Mouse (Mus musculus) left cerebral cortex, adult 8-10 months (tissue): ENCODE measurements around the gene Atpif1. TPM values are rescaled to one million over a fixed set of nuclear protein-coding genes. Genes with fewer than 3 reads are reported as not detected.
"Not testable (repeated sequence)": the region's sequence is repeated elsewhere in the genome, so short reads cannot be mapped to it uniquely, and the experiment has no call there.

Experiments used
- DNase-seq, 2 experiments: peaks; one replicate each; pipeline ENCODE4 v3.0.0; 2022; ENCODE audit warnings: low spot score in 2 of 2
- total RNA-seq, 4 experiments: library from RNA; stranded (reverse); gene quantifications; 2 replicates each; pipeline ENCODE4 v1.2.4; 2022

The Atpif1 gene
- 100 to 1,000 TPM; 377 to 510 (median 435) TPM for total RNA-seq

DNA sequence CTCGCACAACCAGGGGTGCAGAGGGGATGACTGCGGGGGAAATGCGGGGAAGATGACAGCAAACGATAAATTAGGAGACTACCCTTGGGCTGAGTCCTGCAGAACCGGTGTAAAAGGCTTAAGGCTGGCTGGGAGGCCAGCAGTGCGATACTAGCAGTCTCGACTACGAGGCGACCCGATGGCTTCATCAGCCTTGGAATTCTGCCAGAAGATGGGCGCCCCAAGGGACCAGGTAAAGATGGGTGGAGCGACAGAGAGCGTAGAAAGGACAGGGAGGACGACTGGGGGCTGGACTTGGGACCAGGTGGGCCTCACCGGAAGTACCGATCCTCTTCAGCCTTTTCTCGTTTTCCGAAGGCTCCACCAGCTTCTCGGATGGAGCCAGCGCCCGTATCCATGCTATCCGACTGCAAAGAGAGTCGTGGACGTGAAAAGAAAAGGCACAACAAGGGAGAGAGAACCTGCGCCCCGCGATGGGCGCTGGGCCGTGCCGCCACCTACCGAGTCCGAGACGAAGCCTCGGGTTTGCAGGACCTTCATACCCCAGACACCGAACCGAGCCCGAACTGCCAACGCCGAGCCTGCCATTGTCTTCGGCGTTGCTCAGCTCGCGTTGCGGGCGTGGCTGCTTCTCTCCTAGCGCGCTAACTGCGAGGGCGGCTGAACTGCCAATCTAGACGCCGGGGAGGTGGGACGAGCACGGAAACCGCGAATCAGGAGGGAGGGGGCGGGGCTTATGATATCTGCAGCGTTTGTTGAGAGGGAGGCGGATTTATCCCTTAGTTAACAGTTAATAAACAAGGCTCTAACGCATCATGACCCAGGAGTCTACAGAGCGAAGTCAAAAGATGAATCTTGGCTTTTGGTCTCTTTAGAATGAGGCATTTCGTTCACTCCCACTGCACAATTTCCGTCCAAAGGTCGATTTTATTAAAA is at the start of gene Atpif1:
Gene Atpif1 (minus strand): TSS at position 679 of the 936 bp plus-strand sequence.
- DNase-seq = peak; percentile 67 to 80

DNA sequence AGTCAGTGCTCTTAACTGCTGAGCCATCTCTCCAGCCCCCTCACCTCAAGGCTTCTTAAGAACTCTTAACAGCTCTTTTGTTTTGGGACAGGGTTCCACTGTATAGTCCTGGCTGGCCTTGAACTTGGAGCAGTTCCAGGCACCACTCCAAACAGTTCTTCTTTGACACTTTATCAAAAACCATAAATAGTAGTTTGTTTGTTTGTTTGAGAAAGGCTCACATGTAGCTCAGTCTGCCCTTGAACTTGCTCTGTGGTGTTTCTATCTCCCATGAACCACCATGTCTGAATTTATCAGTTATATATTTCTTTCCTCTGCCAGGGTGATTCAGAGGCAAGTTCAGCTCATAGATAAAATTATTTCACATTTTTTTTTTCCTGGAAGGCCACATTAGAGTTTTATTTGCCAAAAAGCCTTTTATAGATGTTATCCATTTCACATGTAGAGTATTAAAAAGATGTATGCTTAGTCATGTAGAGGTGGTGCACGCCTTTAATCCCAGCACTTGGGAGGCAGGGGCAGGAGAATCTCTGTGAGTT is 41.4 kb upstream of the Atpif1 start:
- DNase-seq = no peak

DNA sequence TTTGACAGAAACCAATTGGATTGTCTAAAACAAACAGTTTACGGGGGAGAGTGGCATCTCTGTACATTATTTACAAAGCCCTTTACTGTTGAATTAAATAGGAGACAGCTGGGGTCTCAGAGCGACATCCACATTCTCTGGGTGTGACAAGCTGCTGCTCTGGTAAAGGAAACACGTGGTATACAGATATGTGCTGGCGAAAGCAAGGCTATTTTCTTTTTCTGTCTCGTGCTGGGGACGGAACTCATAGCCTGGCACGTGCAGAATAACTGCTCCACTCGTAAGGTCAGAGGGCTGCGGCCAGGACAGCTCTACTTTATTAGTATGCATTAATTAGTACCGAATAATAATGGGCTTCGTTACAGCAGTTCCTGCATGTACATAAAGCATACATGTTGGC is 39.9 kb upstream of the Atpif1 start:
- DNase-seq = no peak

DNA sequence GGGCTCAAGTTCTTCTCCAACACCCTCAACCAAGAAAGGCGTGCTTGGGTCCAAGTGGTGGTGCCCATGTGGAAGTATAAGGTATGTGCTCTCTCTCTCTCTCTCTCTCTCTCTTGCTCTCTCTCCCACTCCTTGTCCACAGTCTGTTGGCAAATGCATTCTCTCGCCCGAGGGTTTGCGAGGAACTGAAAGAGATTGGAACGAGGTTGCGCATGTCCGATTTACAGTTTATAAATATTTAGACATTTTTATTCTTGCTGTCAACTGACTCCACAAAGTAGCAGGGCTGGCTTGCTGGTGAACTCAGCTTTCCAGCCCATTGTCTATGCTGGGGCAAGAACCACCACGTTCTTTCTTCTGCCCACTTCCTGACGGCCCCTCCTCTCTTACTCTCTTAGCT is 37.7 kb upstream of the Atpif1 start:
- no peak for DNase-seq

DNA sequence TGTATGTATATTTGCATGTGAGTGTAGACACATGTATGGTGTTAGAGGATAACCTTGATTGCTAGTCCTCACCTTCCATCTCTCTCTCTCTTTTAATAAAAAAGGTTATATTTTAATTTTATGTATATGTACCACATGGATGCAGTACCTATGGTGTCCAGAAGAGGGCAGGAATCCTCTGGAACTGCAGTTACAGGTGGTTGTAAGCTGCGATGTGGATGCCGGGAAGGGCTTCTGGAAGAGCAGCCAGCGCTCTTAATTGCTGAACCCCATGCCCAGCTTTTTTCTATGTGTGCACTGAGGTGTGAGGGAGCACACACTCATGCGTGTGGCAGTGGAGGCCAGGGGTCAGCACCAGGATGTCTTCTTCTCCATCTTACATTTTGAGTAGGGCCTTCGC is 35.7 kb upstream of the Atpif1 start:
- DNase-seq = no peak

DNA sequence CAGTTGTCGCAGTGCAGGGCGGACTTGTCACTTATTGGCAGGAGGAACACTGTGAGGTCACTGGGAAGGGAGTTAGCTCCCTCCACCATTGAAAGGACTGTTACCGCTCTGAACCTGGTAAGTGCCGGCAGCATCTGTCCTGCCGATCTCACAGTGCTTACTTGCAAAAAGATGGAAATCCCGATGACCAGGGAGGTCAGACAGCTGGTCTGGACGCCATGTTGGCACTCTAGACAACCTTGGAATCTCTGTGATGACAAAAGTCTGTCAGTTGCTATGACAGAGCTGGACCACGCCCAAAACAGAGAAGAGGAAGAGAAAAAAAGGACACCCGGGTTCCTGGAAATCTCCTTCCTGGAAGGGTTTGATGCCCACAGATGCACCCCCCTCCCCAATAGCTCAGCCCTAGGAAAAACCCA is 33.9 kb upstream of the Atpif1 start:
- no peak for DNase-seq

DNA sequence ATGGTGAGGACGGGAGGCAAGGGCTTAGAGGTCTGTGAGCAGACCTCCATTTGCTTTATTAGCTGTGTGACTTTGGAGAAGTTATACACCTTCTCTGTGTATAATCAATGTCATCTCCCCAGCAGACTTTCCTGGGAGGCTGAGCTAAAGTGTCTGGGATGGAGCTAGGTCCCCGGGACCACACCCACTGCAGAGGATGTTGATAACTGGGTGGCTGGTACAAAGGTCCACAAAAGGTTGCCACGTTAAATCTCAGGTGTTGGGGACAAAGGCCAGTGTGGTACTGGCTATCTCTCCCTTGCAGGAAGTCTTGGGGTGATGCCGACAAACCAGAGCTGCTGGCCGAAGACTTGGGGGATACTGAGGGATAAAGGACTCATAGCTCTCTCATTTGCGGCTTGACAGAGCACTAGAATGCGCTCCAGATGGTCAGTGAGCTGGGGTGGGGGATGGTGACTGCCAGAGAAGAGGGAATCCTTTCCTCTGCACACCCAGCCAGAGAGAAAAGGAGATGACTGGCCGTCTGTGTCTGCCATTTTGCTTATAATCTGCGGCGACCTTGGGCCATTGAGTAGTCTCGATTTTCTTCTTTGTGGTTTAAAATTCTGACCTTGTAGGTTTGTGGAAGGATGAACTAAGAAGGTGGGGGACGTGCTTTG is 31.8 kb upstream of the Atpif1 start:
- DNase-seq = no peak

DNA sequence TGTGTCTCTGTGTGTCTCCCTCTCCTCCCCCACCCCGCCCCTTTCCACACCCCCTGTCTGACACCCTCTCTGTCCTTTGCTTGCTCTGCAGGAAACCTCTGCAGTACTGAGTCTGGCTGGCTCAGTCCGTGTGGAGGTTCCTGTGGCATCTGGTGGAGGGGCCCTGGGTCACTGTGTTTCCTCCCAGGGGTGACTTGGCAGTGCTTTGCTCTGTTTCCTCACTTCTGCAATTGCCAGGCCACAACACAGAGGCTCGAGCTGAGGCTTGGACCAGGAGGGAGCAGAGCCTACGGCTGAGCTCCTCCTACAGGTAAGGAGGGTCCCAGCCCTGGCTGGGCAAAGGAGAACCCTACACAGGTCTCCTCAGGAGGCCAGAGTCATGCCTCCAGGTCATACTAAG is 30.5 kb upstream of the Atpif1 start, which contains the start of gene Ptafr:
Gene Ptafr (plus strand): TSS at position 103 of the 400 bp plus-strand sequence.
- no peak for DNase-seq

DNA sequence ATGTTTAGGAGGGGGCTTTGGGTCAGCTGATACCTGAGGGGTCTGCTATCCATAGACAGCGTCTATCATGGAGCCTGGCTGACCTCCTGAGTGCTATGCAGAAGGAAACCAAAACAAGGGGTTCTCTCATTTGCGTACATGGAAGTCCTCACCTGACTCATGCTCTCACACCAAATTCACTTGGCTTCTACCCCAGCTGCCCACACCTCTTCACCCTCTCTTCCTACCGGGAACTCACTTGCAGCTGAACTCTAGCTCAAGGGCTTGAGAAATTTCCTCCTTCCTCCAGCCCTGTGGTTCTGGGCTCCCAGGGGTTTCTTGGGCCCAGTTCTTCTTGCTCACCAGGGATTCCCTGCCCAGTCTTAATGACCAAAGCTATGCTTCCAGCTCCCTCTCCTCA is 29.8 kb upstream of the Atpif1 start:
- DNase-seq = no peak

DNA sequence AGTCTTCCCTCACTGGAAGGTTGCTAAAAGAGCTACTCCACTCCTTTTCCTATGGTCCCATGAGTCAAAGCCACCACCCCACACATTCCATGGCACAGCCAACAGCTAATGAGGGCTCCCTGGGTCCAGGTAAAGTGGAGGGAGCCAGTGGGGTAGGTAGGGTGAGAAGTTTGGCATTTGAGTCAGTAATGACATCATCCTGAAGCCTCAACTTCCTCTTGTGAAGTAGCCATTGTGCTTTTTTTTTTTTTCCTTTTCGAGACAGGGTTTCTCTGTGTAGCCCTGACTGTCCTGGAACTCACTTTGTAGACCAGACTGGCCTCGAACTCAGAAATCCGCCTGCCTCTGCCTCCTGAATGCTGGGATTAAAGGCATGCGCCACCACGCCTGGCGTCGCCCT is 22.1 kb upstream of the Atpif1 start:
- not testable (repeated sequence) for DNase-seq

DNA sequence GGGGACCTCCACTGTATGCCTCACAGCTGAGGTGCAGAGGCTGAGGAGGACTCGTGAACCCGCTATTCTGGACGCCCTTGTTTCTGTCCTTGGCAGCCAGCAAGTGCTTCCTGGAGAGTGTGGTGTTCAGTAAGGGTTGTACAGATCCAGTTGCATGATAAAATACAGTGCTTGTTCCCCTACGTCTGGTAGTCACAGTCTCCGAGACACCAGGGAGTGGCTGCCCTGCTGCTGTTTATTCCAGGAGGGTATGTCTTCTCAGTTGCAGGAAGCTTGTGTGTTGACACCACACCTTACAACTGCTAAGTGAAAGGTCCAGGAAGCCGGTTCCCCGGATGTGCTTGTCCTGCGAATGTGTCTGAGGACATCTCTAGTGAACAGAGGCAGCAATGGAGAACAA is 21.2 kb upstream of the Atpif1 start:
- DNase-seq = no peak

DNA sequence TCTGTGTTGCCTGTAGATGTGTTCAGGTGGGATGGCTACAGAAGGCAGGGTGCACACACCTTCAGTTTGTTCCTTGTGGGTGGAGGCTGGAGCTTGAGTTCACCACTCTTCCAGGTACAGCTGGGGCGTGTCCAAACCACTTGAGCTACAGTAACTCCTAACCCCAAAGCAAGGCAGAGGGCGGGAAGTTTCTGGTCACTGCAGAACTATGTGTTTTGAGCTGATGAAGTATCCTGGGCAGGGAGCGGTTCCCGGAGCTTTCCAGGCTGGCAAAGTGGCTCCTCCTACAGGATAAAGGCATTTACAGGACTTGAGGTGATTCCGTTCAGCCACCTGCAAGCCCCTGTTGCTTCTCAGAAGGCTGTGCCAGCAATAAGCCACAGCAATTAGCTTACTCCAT is 20.8 kb upstream of the Atpif1 start:
- no peak for DNase-seq

DNA sequence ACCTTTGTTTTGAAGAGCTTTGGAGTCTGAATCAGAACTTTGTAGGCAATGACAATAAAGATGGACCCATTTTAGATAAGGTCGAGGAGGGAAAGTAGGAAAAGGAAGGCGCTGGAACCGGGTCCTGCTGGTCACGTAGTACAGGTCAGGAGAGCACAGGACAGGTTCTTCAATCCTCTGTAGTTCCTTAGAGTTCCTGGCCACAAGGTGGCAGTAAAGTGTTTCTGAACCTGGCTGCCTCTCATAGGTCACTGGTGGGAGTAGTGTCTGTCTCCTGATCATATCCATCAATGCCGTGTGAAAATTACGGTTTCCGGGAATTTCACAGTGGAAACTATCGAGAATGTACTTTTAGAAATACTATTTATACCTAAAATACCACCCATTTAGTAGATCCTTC is 12.4 kb upstream of the Atpif1 start:
- no peak for DNase-seq

DNA sequence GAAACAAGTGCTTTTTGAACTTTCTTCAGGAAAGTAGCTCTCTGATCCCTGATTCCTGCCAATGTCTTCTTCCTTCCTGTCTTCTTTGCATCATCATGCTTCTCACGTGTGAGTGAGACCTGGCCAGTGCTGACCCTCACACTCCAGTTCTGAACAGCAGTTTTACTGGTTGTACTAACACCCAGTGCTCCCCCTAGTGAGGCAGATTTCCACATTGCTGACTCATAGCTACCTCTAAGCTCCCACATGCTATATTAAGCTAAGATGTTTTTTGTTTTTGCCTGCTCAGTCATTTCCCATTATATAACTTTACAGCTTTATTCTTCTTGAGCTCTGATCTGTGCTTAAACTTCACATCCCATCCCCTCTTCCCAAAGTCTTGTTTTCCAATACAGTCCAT is 9.3 kb upstream of the Atpif1 start:
- peak in 1 of 2 experiments; percentile 62 for DNase-seq

DNA sequence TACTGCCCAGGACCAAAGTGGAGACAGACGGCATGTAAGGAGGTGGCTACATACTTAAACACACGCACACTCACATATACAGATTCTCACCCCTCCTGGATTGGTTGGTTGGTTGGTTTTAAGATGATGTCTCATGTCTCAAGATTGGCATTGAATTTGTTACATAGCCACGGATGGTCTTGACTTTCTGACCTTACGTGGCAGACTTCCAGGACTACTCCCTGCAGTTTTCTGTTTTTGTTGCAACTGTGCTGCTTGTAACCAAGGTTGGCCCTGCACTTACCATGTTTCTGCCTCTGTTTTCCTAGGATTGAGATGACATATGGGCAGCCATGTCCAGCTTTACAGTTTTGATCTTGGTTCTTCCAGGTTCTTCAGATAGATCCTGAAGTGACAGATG is 8.0 kb upstream of the Atpif1 start:
- DNase-seq = no peak

DNA sequence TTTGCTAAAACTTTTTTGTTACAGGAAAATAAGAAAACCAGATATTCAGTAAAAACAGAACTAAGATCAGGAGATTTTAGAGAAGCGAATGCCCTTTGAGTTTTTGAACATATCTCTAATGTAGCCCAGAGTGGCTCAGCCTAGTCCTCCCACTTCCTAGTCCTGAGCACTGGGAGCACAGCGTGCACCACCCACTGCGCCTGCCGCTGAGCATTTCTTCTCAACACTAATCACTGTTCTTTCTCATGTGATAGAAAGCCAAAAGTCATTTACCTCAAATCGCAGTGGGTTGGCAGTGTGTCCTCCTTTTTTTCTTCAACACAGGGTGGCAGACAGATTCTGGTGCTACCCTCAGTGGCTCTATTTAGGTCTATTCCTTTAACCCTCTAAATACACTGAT is 6.0 kb upstream of the Atpif1 start:
- DNase-seq = no peak

DNA sequence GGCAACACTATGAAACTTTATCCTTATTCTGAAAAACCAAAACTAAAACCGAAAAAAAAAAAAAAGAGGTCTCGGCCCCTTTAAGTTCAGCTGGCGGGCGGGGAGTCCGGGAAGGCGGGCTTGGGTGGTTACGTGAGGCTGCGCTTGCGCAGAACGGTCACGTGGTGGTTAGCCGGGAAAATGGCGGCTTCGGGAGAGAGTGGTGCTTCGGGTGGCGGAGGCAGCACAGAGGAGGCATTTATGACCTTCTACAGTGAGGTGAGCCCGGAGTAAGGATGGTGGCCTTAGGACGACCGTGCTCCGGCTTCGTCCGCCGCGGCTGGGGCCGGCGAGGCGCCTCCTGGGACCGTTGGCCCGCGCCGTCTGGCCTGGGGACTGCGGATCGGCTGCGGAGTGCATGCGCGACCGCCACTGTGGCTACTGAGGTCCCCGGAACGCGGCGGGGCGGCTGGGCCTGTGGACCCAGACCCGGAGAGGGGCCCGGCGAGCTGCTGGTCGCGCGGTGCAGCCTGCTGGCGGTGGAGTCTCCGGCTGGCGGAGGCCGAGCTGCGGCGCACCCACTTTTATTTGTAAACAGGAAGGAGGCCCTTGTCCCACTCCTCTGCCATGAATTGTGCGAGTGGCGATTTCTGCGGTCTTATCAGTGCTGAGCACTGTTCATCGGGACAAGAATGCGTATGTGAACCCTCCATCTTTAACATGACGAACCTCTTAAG is 2.1 kb upstream of the Atpif1 start, which contains the start of gene Dnajc8:
Gene Dnajc8 (plus strand): TSS at position 145 of the 716 bp plus-strand sequence.
- DNase-seq = peak; percentile 82 to 90

DNA sequence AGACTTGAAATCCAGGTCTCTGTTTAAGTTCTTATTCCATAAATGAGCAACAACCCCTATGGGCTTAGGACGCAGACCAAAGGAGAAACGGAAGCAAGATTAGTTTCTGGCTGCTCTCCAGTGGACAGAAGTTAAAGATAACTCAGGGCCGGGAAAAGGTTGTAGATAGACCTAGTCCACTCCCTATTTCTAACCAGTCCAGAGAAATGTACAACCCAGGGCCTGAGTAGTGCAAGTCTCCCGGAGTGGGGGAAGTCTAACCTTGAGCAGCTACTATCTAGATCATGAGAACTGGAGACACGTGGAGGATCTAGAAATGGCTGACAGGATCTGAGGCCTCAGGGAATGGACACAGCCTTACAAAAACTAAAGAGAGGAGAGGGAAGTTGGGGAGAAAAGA is 963 bp downstream of the Atpif1 start:
- DNase-seq = no peak

DNA sequence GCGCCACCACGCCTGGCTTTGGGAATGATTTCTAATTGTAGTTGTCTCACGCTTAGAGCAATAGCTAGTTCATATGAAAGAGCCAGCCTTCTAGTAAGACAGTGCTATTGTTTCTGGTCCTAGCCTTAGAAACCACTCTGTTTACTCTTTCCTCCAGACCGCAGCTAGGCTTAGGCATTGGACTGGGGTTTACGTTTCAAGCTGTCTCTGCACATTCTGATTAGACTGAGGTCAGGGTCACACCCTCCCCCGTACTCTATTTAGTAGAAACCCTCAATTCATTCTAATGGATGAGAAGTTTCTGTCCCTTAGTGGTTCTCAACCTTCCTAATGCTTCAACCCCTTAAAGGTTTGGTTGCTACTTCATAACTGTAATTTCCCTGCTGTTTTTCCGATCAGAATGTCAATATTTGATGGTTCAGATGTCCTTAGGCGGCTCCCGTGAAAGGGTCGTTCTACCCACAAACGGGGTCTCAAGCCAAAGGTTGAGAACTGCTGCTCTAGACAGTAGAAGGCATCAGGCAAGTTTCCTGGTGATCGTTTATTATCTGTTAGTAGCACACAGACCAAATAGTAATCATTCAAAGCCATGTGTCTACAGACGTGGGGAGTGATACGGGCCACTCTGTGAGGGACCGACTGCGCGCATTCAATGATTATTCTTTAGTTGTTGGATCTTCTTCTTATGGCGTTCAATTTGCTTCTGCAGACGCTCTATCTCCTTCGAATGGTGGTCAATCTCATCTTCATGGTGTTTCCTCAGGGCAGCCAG is 3.2 kb downstream of the Atpif1 start:
- no peak for DNase-seq

DNA sequence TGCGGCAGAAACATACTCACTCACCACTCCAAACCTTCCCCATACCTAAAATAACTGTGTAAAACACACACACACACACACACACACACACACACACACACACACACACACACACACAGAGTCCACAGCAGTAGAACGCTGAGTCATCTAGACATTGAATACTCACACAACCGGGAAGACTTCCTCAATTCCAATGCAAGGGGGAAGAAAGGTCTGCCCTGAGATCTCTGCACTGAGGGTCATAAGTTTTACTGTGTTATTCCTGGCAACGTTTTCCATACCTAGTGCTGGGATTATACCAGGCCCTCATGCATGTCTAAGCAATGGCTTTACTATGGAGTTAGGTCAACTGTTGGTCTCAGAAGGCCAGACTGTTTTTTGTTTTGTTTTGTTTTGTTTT is 4.1 kb downstream of the Atpif1 start:
- DNase-seq = no peak
